ENCODE assay signal across 8 mouse cellular contexts in the genomic region with DNA sequence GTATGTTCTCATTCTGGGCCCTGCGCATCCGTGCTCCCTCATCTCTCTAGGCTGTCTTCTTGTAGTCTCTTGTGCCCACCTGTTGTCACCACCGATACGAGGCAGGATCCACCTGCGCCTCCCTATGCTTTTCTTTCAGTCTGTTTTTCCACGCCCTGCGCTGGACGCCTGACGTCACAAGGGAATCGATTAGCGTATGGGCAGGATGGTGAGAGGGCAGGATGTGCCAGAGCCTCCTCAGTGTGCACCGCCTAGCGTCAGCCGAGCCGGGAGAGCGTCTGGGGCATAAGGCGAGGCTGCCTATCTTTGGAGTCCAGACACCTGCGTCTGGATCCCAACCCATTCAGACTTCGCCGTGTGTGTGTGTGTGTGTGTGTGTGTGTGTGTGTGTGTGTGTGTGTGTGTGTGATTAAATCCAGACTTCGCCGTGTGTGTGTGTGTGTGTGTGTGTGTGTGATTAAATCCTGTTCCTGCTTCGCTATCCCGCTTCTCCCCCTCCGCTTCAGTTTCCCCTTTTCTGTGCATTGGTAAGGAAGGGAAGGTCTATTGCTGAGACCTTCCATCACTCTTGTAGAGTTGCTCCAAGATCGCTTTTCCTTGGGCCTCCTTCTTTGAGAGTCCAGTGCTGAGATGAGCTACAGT. TPM values are rescaled to one million over a fixed set of nuclear protein-coding genes. Genes with fewer than 3 reads are reported as not detected.
DNase-seq lines count a peak whose midpoint lies in the region; ATAC-seq and TF ChIP-seq lines count a peak whose summit lies in the region.

No protein-coding gene starts in this region.

- peak overlapping the region; percentile 98 for H3K4me2 ChIP-seq in heart, embryonic 11.5 days
- H3K4me2 ChIP-seq in embryonic facial prominence, embryonic 12.5 days (replicated peaks), result peak overlapping the region; percentile 95
- H3K4me2 ChIP-seq in limb, embryonic 14.5 days (replicated peaks; ENCODE audit: low read depth, low read length, severe bottlenecking), result peak overlapping the region; percentile 99
- H3K4me2 ChIP-seq in neural tube, embryonic 13.5 days, result peak overlapping the region; percentile 99

- H3K27ac ChIP-seq in heart, embryonic 11.5 days (ENCODE audit: low read depth, low read length), result no peak overlapping the region
- H3K27ac ChIP-seq in embryonic facial prominence, embryonic 12.5 days, result no peak overlapping the region
- H3K27ac ChIP-seq in limb, embryonic 14.5 days (replicated peaks; ENCODE audit: low read depth, low read length), result no peak overlapping the region
- H3K27ac ChIP-seq in neural tube, embryonic 13.5 days (replicated peaks), result peak overlapping the region; percentile 68

- peaks cover 41% of the 10 kb centered on the region for H3K27me3 ChIP-seq in heart, embryonic 11.5 days (ENCODE audit: control insufficient read depth, insufficient read depth, low read length)
- peaks cover 51% of the 10 kb centered on the region for H3K27me3 ChIP-seq in embryonic facial prominence, embryonic 12.5 days
- peaks cover 29% of the 10 kb centered on the region for H3K27me3 ChIP-seq in limb, embryonic 14.5 days (ENCODE audit: control insufficient read depth, insufficient read depth, low read length)
- H3K27me3 ChIP-seq in neural tube, embryonic 13.5 days, result peaks cover 48% of the 10 kb centered on the region

- no peaks in the 10 kb centered on the region for H3K36me3 ChIP-seq in heart, embryonic 11.5 days (ENCODE audit: control insufficient read depth, insufficient read depth, low read length)
- no peaks in the 10 kb centered on the region for H3K36me3 ChIP-seq in embryonic facial prominence, embryonic 12.5 days
- H3K36me3 ChIP-seq in limb, embryonic 14.5 days (ENCODE audit: control insufficient read depth, insufficient read depth, low read length), result no peaks in the 10 kb centered on the region
- H3K36me3 ChIP-seq in neural tube, embryonic 13.5 days, result no peaks in the 10 kb centered on the region

- no peak for ATAC-seq in heart, embryonic 11.5 days (replicated peaks; ENCODE audit: insufficient number of reproducible peaks, low FRiP score, low TSS enrichment)
- no peak for ATAC-seq in embryonic facial prominence, embryonic 12.5 days (ENCODE audit: insufficient number of reproducible peaks, insufficient read depth, low FRiP score, low TSS enrichment)
- ATAC-seq in limb, embryonic 14.5 days (ENCODE audit: low FRiP score, low read depth), result no peak
- peak; percentile 68 for ATAC-seq in neural tube, embryonic 13.5 days (ENCODE audit: low read depth)

- H3K4me3 ChIP-seq in heart, embryonic 11.5 days (ENCODE audit: low read depth, low read length), result peak overlapping the region; percentile 54
- peak overlapping the region; percentile 52 for H3K4me3 ChIP-seq in embryonic facial prominence, embryonic 12.5 days
- peak overlapping the region; percentile 56 for H3K4me3 ChIP-seq in limb, embryonic 14.5 days (replicated peaks; ENCODE audit: low read length)
- peak overlapping the region; percentile 62 for H3K4me3 ChIP-seq in neural tube, embryonic 13.5 days

- H3K9me3 ChIP-seq in heart, embryonic 11.5 days (replicated peaks; ENCODE audit: control insufficient read depth, low read length), result no peaks in the 10 kb centered on the region
- no peaks in the 10 kb centered on the region for H3K9me3 ChIP-seq in embryonic facial prominence, embryonic 12.5 days
- no peaks in the 10 kb centered on the region for H3K9me3 ChIP-seq in limb, embryonic 14.5 days (ENCODE audit: control insufficient read depth, low read length)
- H3K9me3 ChIP-seq in neural tube, embryonic 13.5 days, result no peaks in the 10 kb centered on the region

- WGBS in heart, embryonic 11.5 days (ENCODE audit: insufficient replicate concordance), result 17% methylated on average over 26 of the region's 26 CpGs
- 10% methylated on average over 23 of the region's 26 CpGs for whole genome bisulfite sequencing in embryonic facial prominence, embryonic 12.5 days
- 14% methylated on average over 26 of the region's 26 CpGs for WGBS in limb, embryonic 14.5 days
- 11% methylated on average over 25 of the region's 26 CpGs for WGBS in neural tube, embryonic 13.5 days

- H3K4me1 ChIP-seq in heart, embryonic 11.5 days (ENCODE audit: control insufficient read depth, insufficient read depth, low read length), result 0 out of 2 replicates have a peak, but pooled peaks cover 3% of the 10 kb centered on the region
- peaks cover 17% of the 10 kb centered on the region; the same call in 1 of the 2 replicates for H3K4me1 ChIP-seq in embryonic facial prominence, embryonic 12.5 days
- H3K4me1 ChIP-seq in limb, embryonic 14.5 days (ENCODE audit: control insufficient read depth, insufficient read depth, low read length), result 0 out of 2 replicates have a peak, but pooled peaks cover 3% of the 10 kb centered on the region
- peaks cover 19% of the 10 kb centered on the region for H3K4me1 ChIP-seq in neural tube, embryonic 13.5 days (replicated peaks)

- H3K9ac ChIP-seq in heart, embryonic 11.5 days (ENCODE audit: low read depth, low read length), result no peak overlapping the region
- peak overlapping the region; percentile 4; the same call in 1 of the 2 replicates for H3K9ac ChIP-seq in embryonic facial prominence, embryonic 12.5 days
- H3K9ac ChIP-seq in limb, embryonic 14.5 days (ENCODE audit: low read depth, low read length, severe bottlenecking), result no peak overlapping the region
- H3K9ac ChIP-seq in neural tube, embryonic 13.5 days, result peak overlapping the region; percentile 62

- DNase-seq in heart, adult 18-20 months, result no peak
- peak; percentile 74 for DNase-seq in MN1 (ENCODE audit: low spot score)
- DNase-seq in induced T-regulatory cell, adult 2 months (ENCODE audit: low read depth), result peak; percentile 79
- no peak for DNase-seq in limb, embryonic 14.5 days (ENCODE audit: low spot score)
- DNase-seq in adrenal gland, postnatal 4 days (ENCODE audit: low spot score in 2 of 2), result no peak

- TF ChIP-seq POLR2A in limb, embryonic 14.5 days (IDR thresholded peaks at IDR 0.05; ENCODE audit: borderline replicate concordance, extremely low read depth, insufficient read depth, insufficient read length), result no peak

RNA-seq across cellular contexts. Expression of gene Ablim2, which starts 0.6 kb away (rescaled TPM):
- polyA plus RNA-seq in heart, embryonic 11.5 days (2014; fragmentation: Nextera tagmentation; extraction: Ambion mirVana), result 1.9 and 2.5 TPM in 2 replicates
- total RNA-seq in heart, adult 18-20 months (2021), result 10 to 100 TPM; 21.4 to 24.4 TPM
- polyA plus RNA-seq in embryonic facial prominence, embryonic 12.5 days (2016; fragmentation: Nextera tagmentation; extraction: Ambion mirVana), result 0.37 and 0.85 TPM in 2 replicates
- polyA plus RNA-seq in limb, embryonic 14.5 days (2012; rRNA removed), result 3.8 and 4.7 TPM in 2 replicates
- polyA plus RNA-seq in limb, embryonic 14.5 days (2014; fragmentation: Nextera tagmentation; extraction: Ambion mirVana), result 1.8 and 1.9 TPM in 2 replicates
- polyA plus RNA-seq in neural tube, embryonic 13.5 days (2015; fragmentation: Nextera tagmentation; extraction: Ambion mirVana), result 9.8 and 10.3 TPM in 2 replicates
- total RNA-seq in adrenal gland, postnatal 4 days (2021), result 1 to 10 TPM; 6.0 to 7.3 TPM

RNA-seq across cellular contexts. Expression of gene Sh3tc1, which starts 17.3 kb away (rescaled TPM):
- polyA plus RNA-seq in heart, embryonic 11.5 days (2014; fragmentation: Nextera tagmentation; extraction: Ambion mirVana), result 4.7 and 8.4 TPM in 2 replicates
- total RNA-seq in heart, adult 18-20 months (2021), result 10 to 100 TPM in 1 of 2 experiments, 1 to 10 TPM in 1; 8.2 to 10.3 TPM
- polyA plus RNA-seq in embryonic facial prominence, embryonic 12.5 days (2016; fragmentation: Nextera tagmentation; extraction: Ambion mirVana), result 5.4 and 6.6 TPM in 2 replicates
- polyA plus RNA-seq in limb, embryonic 14.5 days (2012; rRNA removed), result 2.9 and 3.5 TPM in 2 replicates
- 4.6 and 5.2 TPM in 2 replicates for polyA plus RNA-seq in limb, embryonic 14.5 days (2014; fragmentation: Nextera tagmentation; extraction: Ambion mirVana)
- polyA plus RNA-seq in neural tube, embryonic 13.5 days (2015; fragmentation: Nextera tagmentation; extraction: Ambion mirVana), result 3.1 and 4.2 TPM in 2 replicates
- 10 to 100 TPM; 12.6 to 21.4 TPM for total RNA-seq in adrenal gland, postnatal 4 days (2021)

Comparison
In these comparisons a context has a peak if more than half of its experiments do, and no peak if none do; other contexts are left out.
1. H3K9ac ChIP-seq: peak in embryonic facial prominence, embryonic 12.5 days (single experiment) and neural tube, embryonic 13.5 days (single experiment); none in heart, embryonic 11.5 days (single experiment) and limb, embryonic 14.5 days (single experiment).
2. DNase-seq: peak in MN1 (single experiment) and induced T-regulatory cell, adult 2 months (single experiment); none in heart, adult 18-20 months (0 of 2), limb, embryonic 14.5 days (single experiment) and adrenal gland, postnatal 4 days (0 of 2).
3. Peak in every context shown above with its lines, with median percentiles within 50 percentile points of each other: H3K4me2 ChIP-seq and H3K4me3 ChIP-seq.